Comparison of ENCODE assay signal across 11 mouse cellular contexts in genomic region chr3:38663670-38664494, GRCm38 (mm10).
DNase-seq lines count a peak whose midpoint lies in the region; ATAC-seq and TF ChIP-seq lines count a peak whose summit lies in the region.
"Had no signal": no experiment of that assay in that cellular context is flagged by ENCODE, and none has a peak within 500 bp of the region (broad histone marks: within the 10 kb centered on the region; RNA-seq: fewer than 3 reads in every experiment).

No protein-coding gene starts in this region.

- no peaks in the 10 kb centered on the region for H3K36me3 ChIP-seq in embryonic facial prominence, embryonic 11.5 days (replicated peaks; ENCODE audit: control insufficient read depth, insufficient read depth, low read depth, low read length)
- H3K36me3 ChIP-seq in hindbrain, embryonic 14.5 days (replicated peaks; ENCODE audit: control insufficient read depth, insufficient read depth), result no peaks in the 10 kb centered on the region
- H3K36me3 ChIP-seq in neural tube, embryonic 12.5 days, result no peaks in the 10 kb centered on the region
- no peaks in the 10 kb centered on the region for H3K36me3 ChIP-seq in stomach, postnatal 0 days (ENCODE audit: control insufficient read depth, insufficient read depth, low read length)
- H3K36me3 ChIP-seq: lung, embryonic 15.5 days had no signal

- 45% methylated on average over 17 of the region's 17 CpGs for WGBS in embryonic facial prominence, embryonic 11.5 days
- WGBS in hindbrain, embryonic 14.5 days, result 8% methylated on average over 17 of the region's 17 CpGs
- WGBS in neural tube, embryonic 12.5 days, result 31% methylated on average over 17 of the region's 17 CpGs
- WGBS in stomach, postnatal 0 days, result 58% methylated on average over 17 of the region's 17 CpGs

- peak; percentile 17 to 45 for DNase-seq in kidney, postnatal 4 days
- DNase-seq in kidney, postnatal 25 days, result no peak
- DNase-seq in embryonic facial prominence, embryonic 11.5 days (ENCODE audit: low spot score), result peak; percentile 67
- DNase-seq in hindbrain, embryonic 14.5 days (ENCODE audit: low spot score), result peak; percentile 81
- DNase-seq in left cerebral cortex, adult 18-20 months (ENCODE audit: low spot score in 2 of 2), result no peak
- DNase-seq in adrenal gland, adult 18-20 months (ENCODE audit: low spot score in 2 of 2), result no peak
- DNase-seq in stomach, postnatal 0 days (ENCODE audit: low spot score), result no peak
- DNase-seq: right cerebral cortex, adult 18-20 months had no signal

- TF ChIP-seq CTCF in stomach, postnatal 0 days (IDR thresholded peaks at IDR 0.05; ENCODE audit: low read depth), result no peak

- H3K27me3 ChIP-seq in embryonic facial prominence, embryonic 11.5 days (ENCODE audit: control insufficient read depth, insufficient read depth, low read length), result no peaks in the 10 kb centered on the region
- no peaks in the 10 kb centered on the region for H3K27me3 ChIP-seq in hindbrain, embryonic 14.5 days (ENCODE audit: control insufficient read depth, insufficient read depth, low read length)
- no peaks in the 10 kb centered on the region for H3K27me3 ChIP-seq in neural tube, embryonic 12.5 days (replicated peaks)
- no peaks in the 10 kb centered on the region for H3K27me3 ChIP-seq in stomach, postnatal 0 days (ENCODE audit: control insufficient read depth, insufficient read depth, low read length)
- H3K27me3 ChIP-seq: lung, embryonic 15.5 days had no signal

- no peaks in the 10 kb centered on the region for H3K9me3 ChIP-seq in embryonic facial prominence, embryonic 11.5 days (replicated peaks; ENCODE audit: control insufficient read depth, low read length)
- no peaks in the 10 kb centered on the region for H3K9me3 ChIP-seq in hindbrain, embryonic 14.5 days (ENCODE audit: control insufficient read depth, low read length)
- no peaks in the 10 kb centered on the region for H3K9me3 ChIP-seq in neural tube, embryonic 12.5 days
- H3K9me3 ChIP-seq in stomach, postnatal 0 days (ENCODE audit: control insufficient read depth, low read length), result no peaks in the 10 kb centered on the region
- H3K9me3 ChIP-seq: lung, embryonic 15.5 days had no signal

- no peak overlapping the region for H3K4me2 ChIP-seq in embryonic facial prominence, embryonic 11.5 days (ENCODE audit: low read depth, low read length)
- H3K4me2 ChIP-seq in hindbrain, embryonic 14.5 days (replicated peaks), result peak overlapping the region; percentile 43
- H3K4me2 ChIP-seq in neural tube, embryonic 12.5 days (replicated peaks), result peak overlapping the region; percentile 38
- no peak overlapping the region for H3K4me2 ChIP-seq in stomach, postnatal 0 days (replicated peaks; ENCODE audit: low read depth)
- H3K4me2 ChIP-seq: lung, embryonic 15.5 days had no signal

- H3K27ac ChIP-seq in embryonic facial prominence, embryonic 11.5 days (replicated peaks; ENCODE audit: low read depth, low read length), result no peak overlapping the region
- H3K27ac ChIP-seq in hindbrain, embryonic 14.5 days, result peak overlapping the region; percentile 82
- H3K27ac ChIP-seq in neural tube, embryonic 12.5 days, result peak overlapping the region; percentile 53
- H3K27ac ChIP-seq in stomach, postnatal 0 days (replicated peaks), result no peak overlapping the region
- H3K27ac ChIP-seq: lung, embryonic 15.5 days had no signal

- H3K9ac ChIP-seq in embryonic facial prominence, embryonic 11.5 days (replicated peaks; ENCODE audit: low read length), result no peak overlapping the region
- H3K9ac ChIP-seq in hindbrain, embryonic 14.5 days, result peak overlapping the region; percentile 45
- no peak overlapping the region for H3K9ac ChIP-seq in neural tube, embryonic 12.5 days
- no peak overlapping the region for H3K9ac ChIP-seq in stomach, postnatal 0 days (ENCODE audit: low read length)
- H3K9ac ChIP-seq: lung, embryonic 15.5 days had no signal

- no peak for TF ChIP-seq EP300 in stomach, postnatal 0 days (optimal IDR thresholded peaks at IDR 0.05)

- no peak overlapping the region for H3K4me3 ChIP-seq in embryonic facial prominence, embryonic 11.5 days (ENCODE audit: low read depth, low read length)
- H3K4me3 ChIP-seq in hindbrain, embryonic 14.5 days (replicated peaks; ENCODE audit: low read length), result peak overlapping the region; percentile 19
- no peak overlapping the region for H3K4me3 ChIP-seq in neural tube, embryonic 12.5 days
- H3K4me3 ChIP-seq in stomach, postnatal 0 days (ENCODE audit: low read depth, low read length), result no peak overlapping the region
- H3K4me3 ChIP-seq: lung, embryonic 15.5 days had no signal

- ATAC-seq in embryonic facial prominence, embryonic 11.5 days (replicated peaks; ENCODE audit: insufficient number of reproducible peaks, low FRiP score, low TSS enrichment, low read depth), result 0 out of 2 replicates have a peak, but pooled peaks have one; percentile 29
- peak; percentile 87 for ATAC-seq in hindbrain, embryonic 14.5 days (ENCODE audit: low FRiP score)
- ATAC-seq in neural tube, embryonic 12.5 days (ENCODE audit: low FRiP score, low read depth), result peak; percentile 91
- no peak for ATAC-seq in stomach, postnatal 0 days (ENCODE audit: low FRiP score, low TSS enrichment)
- ATAC-seq: inflammation-experienced regulatory T-cells, adult 6 months had no signal

- H3K4me1 ChIP-seq in embryonic facial prominence, embryonic 11.5 days (ENCODE audit: control insufficient read depth, insufficient read depth, low read length), result no peaks in the 10 kb centered on the region
- peaks cover 19% of the 10 kb centered on the region for H3K4me1 ChIP-seq in hindbrain, embryonic 14.5 days (replicated peaks; ENCODE audit: control insufficient read depth, insufficient read depth, low read length)
- peaks cover 9% of the 10 kb centered on the region for H3K4me1 ChIP-seq in neural tube, embryonic 12.5 days
- no peaks in the 10 kb centered on the region for H3K4me1 ChIP-seq in stomach, postnatal 0 days (replicated peaks; ENCODE audit: control insufficient read depth, insufficient read depth)

Comparison
In these comparisons a context has a peak if more than half of its experiments do, and no peak if none do; other contexts are left out.
1. DNase-seq: peak in kidney, postnatal 4 days (2 of 2), embryonic facial prominence, embryonic 11.5 days (single experiment) and hindbrain, embryonic 14.5 days (single experiment); none in kidney, postnatal 25 days (0 of 2), left cerebral cortex, adult 18-20 months (0 of 2), adrenal gland, adult 18-20 months (0 of 2) and stomach, postnatal 0 days (single experiment).
2. H3K27ac ChIP-seq: peak in hindbrain, embryonic 14.5 days (single experiment) and neural tube, embryonic 12.5 days (single experiment); none in embryonic facial prominence, embryonic 11.5 days (single experiment) and stomach, postnatal 0 days (single experiment).
3. H3K4me2 ChIP-seq: peak in hindbrain, embryonic 14.5 days (single experiment) and neural tube, embryonic 12.5 days (single experiment); none in embryonic facial prominence, embryonic 11.5 days (single experiment) and stomach, postnatal 0 days (single experiment).